Mouse (Mus musculus) cortical plate, adult 2 months (tissue): ENCODE measurements around the gene Atf2.

ENCODE experiments used
- CTCF ChIP-seq: fragments of 200-500 bp; IDR thresholded peaks from 2 replicates; pipeline ENCODE4 v1.5.1; 2011; ENCODE audit warnings: mild to moderate bottlenecking, control low read depth, low read length; ENCODE audit not compliant: insufficient read depth; ENCODE audit errors: extremely low read depth
- POLR2A ChIP-seq: fragments of 200-500 bp; IDR thresholded peaks from 2 replicates; pipeline ENCODE4 v1.6.1; 2011; ENCODE audit warnings: mild to moderate bottlenecking, low read length, control low read depth; ENCODE audit not compliant: insufficient read depth; ENCODE audit errors: extremely low read depth

GRCm38 (mm10) chr2:73911175-73911700 lies 18.8 kb upstream of the Atf2 start, which contains the start of gene Atp5g3:
- no peak for TF ChIP-seq CTCF
- TF ChIP-seq POLR2A, result peak; percentile 70
